Mouse (Mus musculus): ENCODE data around the gene Siah1a.

The Siah1a gene

GRCm38 (mm10) chr8:86702453-86702852, 43.3 kb downstream of the Siah1a start:
- DNase-seq (ENCODE audit: low read depth, low spot score), result no peak

GRCm38 (mm10) chr8:86699471-86699870, 46.3 kb downstream of the Siah1a start:
- DNase-seq (ENCODE audit: low read depth, low spot score), result peak; percentile 13

DNA sequence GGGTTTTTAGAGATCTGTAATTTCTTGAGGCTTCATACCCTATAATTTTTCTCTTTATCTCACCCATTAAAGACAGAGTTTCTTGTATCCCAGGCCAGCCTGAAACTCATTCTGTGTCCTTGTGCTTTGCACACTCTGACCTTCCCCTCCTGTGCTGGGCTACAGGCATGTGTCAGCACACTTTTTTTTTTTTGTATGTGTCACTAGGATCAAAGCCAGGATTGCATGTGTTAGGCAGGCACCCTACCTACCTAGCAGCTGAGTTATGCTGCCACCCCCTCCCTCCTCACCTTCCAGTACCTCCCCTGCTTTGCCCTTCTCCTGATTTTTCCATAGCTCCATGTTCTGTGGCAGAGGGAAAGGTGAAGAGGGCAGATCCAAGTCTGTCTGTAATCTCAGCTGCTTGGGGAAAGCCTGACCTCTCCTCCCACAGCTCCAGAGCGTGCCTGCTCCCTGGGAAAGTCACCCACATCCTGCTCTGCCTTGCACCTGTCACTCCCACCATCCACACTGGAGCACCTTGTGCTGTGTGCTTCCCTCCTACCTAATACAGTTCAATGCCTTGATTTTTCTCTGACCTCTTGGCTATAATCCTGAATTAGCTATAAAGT, 46.8 kb downstream of the Siah1a start:
- no peak for DNase-seq (ENCODE audit: low read depth, low spot score)

GRCm38 (mm10) chr8:86695703-86696102, 50.0 kb downstream of the Siah1a start:
- no peak for DNase-seq (ENCODE audit: low read depth, low spot score)

- no peak for DNase-seq (ENCODE audit: low read depth, low spot score)
These were observed 51.7 kb downstream of the Siah1a start for GRCm38 (mm10) chr8:86694011-86694410.

DNA sequence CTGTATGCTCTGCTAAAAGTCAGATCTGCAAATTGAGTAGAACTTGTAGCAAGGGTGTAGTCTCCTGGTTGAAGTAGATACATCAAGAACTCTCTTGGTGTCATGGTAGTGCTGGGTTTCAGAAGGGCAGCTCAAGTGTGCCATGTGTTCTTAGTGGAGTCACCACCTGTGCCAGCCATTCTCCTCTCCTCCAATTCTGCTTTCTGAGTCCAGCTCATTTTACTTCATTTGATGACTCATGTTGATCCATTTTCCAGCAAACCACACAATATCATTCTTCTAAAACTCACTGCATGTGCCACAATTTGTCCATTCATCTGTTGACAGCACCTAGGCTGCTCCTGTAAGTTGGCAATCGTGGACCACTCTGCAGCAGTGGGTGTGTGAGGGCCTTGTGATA, 53.6 kb downstream of the Siah1a start:
- no peak for DNase-seq (ENCODE audit: low read depth, low spot score)

DNA sequence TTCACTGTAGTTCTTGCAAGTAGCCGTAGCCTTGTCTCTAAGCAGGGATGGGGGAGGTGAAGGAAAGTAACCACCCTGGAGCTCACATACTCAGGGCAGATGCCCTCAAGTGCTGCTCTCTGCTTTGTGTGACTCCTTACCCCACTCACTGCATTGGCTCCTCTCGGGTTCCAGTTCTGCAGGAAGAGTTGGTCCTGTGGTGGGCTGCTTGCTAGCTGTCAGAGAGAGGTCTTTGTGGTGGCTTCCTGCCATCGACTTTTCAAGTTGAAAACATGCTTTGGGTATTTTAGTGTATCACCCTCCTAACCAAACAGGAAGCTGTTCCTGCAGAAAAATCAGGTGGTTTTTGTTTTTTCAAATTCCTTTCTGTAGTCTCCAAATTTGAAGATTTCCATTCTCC, 59.1 kb downstream of the Siah1a start:
- DNase-seq (ENCODE audit: low read depth, low spot score), result peak; percentile 66

Data from CD4-positive helper T cell, adult 2 months (primary cell).